Mouse (Mus musculus): Measurements from ENCODE around the gene Gucy2d.

The Gucy2d gene

DNA sequence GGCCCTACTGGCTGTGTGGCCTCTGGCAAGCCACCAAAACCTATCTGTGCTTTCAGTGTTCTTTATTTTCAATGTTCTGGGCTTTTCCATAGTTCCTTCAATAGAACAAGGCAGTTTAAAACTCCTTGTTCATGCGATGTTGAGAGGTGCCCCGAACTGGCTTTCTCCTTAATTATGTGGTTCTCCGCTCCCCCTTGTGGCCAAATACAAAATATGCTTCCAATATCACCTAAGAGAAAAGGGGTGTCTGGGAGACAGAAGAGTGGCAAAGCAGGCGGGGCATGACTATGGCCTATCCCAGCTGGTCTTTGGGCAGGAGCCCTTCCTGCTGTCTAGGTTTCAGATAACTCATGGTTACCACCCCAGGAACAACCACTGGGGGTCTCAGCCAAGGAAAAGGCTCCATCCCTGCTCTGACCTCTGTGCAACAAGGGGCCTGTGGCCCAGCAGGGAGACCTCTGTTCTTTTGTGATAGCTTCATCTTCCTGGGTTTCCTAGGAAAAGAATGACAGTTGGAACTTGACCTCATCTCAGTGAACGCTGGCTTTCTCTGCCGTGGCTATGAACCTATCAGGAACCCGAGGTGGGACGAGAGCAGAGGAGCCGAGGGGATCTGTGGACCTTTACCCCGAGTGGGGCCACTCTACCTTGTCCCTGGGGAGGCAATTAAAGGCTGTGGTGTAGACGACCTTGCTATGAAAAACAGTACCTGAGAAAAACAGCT, 7.5 kb downstream of the Gucy2d start:
- peak; percentile 37 for DNase-seq

DNA sequence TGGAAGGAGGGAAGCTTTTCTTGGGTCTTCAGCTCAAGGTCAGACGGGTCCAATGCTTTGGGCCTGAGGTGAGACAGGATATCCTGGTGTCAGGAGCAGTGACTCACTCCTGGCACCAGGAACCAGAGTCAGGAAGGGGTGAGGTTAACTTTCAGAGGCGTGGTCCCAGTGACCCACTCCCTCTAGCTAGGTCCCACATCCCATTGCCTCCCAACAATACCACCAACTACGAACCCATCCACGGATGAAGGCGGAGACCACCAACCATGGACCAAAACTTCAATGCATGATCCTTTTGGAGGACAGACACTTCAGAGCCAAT, 8.1 kb downstream of the Gucy2d start:
- no peak for DNase-seq

DNA sequence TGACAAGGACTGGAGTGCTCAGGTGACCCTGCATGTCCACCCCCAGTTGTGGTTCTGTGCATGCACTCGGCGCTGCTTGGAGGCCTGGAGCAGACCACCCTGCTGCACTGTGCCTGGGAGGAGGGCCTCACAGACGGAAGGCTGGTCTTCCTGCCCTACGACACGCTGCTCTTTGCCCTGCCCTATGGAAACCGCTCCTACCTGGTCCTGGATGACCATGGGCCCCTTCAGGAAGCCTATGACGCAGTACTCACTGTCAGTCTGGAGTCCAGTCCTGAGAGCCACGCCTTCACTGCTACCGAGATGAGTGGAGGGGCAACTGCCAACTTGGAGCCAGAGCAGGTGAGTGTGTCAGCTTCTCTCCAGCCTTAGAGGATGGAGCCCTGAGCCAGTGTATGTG, 9.5 kb downstream of the Gucy2d start:
- DNase-seq = no peak

DNA sequence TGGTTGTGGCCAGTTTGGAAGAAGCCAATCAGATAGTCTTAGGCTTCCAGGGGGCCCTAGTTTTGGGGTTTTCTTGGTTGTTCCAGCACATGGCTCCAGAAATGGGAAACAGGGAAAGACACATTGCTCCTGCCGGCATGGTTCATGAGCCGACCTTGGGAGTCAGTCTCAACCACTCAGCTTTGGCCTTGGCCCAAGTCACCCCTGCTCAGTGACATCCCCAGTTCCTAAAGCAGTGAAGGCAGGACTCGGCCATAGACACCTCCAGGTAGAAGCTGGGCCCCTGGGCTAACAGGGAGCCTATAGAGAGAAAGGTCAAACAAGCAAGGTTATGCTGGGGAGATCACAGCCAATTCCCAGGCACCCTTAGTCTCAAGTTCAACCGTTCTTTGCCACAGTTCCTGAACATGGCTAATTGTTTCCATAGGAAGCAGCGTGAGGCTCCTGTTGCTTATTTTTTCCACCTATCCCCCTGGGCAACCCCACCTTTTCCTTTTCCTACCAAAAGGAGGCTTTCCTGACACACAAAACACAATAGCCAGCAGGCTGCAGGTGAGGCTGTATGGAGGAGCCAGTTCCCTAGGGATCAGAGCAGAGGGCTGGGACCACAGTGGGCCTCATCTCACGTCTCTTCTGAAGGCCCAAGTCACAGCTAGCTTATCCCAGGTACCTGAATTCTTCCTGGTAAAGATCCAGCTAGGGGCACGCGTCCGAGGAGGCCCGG, 14.3 kb downstream of the Gucy2d start:
- DNase-seq = no peak

DNA sequence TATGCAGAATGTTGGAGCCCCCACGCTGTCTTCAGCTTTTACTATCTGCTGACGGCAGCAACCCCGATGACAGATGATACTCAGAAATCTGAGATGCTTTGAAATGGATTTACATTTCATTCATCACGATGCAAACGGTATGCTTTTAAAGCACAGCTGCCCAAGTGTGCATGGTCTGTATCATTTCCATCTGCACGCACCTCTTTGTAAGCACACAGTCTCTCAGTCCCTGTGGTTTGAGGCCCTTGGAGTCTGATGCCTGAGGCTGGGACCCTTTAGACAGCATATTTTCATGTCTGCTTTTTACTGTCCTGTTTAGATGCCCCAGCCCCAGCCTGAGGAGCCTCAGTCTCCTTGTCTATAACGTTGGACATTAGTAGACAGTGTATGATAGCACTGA, 20.1 kb downstream of the Gucy2d start:
- DNase-seq = no peak

GRCm38 (mm10) chr7:98469089-98469488, 28.9 kb downstream of the Gucy2d start:
- peak; percentile 64 for DNase-seq

- no peak for DNase-seq
Measured at GRCm38 (mm10) chr7:98472529-98472928, 32.3 kb downstream of the Gucy2d start.

DNA sequence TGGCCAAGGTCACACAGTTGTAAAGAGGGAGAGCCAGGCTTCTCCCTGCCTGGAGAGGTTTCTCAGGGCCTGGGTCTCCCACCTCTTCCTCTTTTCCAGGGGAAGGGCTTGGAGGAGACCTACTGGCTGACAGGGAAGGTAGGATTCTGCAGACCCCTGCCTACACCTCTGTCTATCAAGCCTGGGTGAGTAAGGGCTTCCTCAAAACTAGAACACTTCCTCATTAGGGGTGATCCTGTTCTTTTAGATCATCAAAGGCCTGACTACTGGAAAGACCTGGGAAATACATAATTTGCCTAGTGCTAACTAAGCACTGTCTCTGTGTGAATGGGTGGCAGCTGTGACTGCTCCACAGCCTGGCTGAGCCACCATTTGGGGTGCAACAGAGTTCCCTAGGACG, 34.3 kb downstream of the Gucy2d start:
- no peak for DNase-seq

GRCm38 (mm10) chr7:98477153-98477552, 36.9 kb downstream of the Gucy2d start:
- DNase-seq = no peak

GRCm38 (mm10) chr7:98480481-98480880, 40.3 kb downstream of the Gucy2d start:
- no peak for DNase-seq

GRCm38 (mm10) chr7:98481066-98481734, 41.0 kb downstream of the Gucy2d start:
- DNase-seq = peak; percentile 89

- DNase-seq = no peak
Measured at GRCm38 (mm10) chr7:98481861-98482260, 41.6 kb downstream of the Gucy2d start.

DNA sequence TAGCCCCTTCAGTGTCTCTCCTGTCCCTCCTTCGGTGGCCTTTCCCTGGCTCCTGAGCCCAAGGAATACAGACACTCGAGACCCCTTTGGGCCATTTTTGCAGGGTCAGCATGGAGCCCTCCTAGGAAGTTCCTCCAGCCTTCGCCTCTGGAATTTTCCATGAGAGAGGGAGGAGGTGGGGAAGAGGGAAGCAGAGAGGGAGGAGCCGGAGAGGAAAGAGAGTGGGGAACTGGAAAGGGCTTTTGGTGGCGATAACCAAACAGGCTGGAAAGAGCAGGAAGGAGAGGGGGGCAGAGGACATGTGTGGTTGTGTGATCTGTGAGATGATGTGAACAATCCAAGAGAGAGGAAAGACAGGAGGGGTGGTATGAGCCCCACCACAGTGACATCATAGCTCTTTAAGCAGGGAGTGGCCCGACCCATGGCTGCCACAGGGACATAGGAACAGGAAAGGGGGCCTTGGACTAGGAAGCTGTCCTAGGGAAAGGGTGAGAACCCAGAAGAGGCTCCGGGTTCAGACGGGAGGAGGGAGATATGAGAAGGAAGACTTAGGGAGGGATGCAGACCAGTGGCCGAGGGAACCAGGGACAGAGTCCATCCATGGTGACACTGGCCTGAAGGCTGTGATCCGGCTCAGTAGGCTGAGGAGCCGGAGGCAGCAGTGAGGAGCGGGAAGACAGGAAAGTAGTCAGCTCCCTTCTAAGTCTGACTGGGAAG, 42.5 kb downstream of the Gucy2d start:
- peak; percentile 21 for DNase-seq

DNA sequence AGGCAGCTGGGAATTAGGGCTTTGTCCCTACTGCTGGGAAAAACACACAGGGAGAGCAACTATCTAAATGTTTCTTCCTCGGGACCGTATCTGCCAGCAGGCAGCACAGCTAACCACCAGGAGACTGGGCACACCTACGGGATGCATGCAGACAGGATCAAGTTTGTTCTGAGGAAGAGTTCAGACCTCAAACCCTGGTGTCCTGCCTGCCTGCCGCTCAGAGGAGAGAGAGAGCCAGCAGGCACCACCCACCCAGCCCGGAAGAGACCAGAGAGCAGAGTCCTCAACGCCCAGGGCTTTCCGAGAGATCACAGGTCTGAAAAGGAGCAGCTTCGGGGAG, 43.0 kb downstream of the Gucy2d start:
- DNase-seq = peak; percentile 38

GRCm38 (mm10) chr7:98484878-98485277, 44.7 kb downstream of the Gucy2d start:
- DNase-seq = no peak

DNA sequence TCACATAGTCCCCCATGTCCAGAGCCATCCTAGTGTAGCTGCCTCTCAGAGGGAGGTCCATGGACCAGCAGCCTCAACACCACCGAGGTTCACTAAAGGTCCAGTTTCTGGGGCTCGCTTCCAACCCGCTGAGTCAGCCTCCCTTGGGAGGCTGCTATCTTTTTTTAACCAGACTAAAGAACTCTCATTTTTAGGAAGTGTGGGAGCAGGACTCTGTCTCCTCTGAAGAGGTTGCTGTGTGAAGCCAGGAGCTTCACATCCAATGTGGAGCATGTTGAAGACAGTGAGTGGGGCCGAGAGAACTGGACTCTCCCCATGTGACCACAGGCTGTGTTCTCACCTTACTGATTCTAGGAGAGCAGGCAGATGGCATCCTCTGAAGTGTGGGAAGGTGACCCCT, 45.3 kb downstream of the Gucy2d start:
- no peak for DNase-seq

DNA sequence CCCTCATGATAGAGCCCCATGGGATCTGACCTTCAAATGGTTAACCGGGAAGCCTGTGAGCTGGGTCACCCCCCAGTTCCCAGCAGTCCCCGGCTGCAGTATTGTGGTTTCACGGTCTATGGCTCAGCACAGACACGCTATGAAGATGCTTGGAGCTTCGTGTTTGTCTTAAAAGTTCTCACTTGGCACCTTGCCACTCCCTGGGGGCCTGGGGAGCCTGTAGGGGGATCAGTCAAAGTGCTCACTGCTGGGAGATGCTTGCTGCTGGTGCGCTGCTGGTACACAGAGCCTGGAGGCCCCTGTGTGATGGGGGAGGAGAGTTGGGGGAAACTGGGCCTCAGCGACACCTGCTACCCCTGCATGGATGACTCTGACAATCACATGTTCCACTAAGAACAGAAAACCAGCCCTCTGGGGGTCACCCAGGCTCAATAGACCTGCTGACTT, 46.3 kb downstream of the Gucy2d start:
- peak; percentile 83 for DNase-seq

DNA sequence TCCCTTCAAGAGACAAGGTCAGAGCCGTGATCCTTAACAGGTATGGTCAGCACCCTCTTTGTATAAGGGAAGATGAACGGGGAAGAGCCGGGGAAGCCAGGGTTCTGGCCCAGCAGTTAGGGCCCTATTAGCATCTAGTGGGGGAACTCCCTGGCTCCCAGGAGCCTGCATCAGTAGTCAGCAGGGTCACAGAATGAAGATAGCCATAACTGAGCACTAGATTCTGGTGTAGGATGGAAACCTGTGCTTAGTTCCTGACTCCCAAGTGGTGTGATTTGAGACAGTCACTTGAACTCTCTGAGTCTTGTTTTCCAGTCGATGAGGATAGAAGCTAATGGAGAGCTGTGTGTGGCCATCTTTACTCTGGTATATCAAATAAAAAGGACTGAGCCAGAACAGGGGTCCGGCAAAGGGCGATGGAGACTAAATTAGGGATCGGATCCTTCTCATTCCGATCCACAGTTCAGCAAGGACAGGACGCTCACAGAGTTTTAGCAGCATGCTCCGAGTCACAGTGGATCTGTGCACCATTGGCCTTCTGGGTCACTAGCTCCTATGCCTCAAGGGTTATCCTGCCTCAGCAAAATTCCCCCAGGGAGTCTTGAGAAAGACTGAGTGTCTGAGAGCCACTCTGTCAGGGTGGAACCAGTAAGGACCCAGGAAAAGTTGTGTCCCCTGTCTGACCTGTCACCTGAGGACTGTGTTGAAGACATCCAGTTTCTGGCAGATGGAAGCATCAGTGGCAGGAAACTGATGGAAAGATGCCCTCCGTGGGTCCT, 47.2 kb downstream of the Gucy2d start:
- DNase-seq = peak; percentile 30

DNA sequence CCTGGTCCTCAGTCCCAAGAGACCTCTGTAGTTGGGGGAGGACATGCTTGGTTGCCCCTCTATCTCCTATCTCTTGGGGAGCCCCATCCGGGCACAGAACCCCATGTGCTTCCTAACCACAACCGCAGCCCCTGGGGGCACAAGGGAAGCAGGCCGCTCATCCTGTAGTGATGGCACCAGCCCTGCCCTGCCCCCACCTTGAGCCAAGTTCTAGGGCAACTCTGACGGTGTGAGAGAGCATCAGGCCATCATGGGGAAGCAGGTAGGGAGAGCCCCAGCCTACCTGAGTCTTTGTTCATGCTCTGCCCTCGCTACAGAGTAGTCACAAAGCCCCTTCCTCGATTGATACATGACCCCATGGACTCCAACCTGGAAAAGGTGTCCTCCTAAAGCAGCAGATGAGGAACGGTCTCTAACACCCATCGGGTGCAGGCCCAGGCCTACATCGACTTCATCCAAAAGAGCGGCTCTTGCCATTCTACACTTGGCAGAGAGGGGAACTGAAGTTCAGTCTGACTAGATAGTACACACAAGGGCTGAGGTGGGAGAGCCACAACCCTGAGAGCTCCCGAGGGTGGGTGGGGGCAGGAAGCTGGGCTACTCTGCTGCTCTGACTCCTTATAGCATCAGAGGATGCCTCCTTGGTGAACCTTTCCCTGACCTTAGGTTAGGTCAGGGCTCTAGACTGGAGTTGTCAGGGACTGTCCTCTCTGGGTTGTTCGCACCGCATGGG, 48.3 kb downstream of the Gucy2d start:
- DNase-seq = peak; percentile 86

DNA sequence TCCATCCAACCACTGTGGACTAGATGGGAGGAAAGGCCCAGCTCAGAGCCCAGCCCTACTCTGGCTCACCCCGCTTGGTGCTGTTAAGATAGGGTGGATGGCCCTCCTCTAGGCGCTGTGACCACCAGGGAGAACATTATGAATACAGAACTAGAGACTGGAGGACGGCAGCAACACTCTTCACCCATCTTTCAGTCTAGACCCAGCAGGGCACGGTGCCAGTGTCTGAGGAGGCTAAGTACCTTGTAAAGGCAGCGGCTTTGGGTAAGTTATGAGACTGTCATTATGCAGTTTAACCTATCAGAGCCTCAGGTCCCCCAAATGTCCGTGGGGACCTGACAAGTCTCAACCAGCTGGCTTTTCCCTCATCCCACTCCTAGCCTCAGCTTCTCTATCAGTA, 48.9 kb downstream of the Gucy2d start, which contains the start of gene Lrrc32:
Gene Lrrc32, plus strand, starts transcription at position 153 of the 400 bp plus-strand sequence.
- DNase-seq = peak; percentile 63

GRCm38 (mm10) chr7:98489623-98490084, 49.4 kb downstream of the Gucy2d start:
- peak; percentile 87 for DNase-seq

DNA sequence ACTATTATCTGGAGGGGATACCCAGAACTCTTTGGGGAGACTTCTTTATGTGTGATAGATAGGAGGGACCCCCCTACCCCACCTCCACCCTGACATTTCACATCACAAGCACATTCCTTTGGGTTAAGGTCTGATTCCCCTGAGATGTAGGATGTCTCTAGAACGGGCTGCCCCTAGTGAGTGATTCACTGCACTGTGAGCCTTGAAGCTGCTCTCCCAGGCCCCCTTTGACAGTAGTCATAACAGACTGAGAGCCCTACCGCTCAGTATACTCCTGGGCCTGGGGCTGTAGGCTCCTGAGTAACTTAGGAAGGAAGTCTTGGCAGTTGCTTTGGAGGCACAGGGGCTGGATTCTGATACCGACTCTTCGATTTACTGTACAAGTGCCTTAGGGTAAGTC, 50.1 kb downstream of the Gucy2d start:
- peak; percentile 40 for DNase-seq

All from thymus, postnatal 4 days (tissue).